Mouse (Mus musculus): Measurements from ENCODE around the gene H2-Oa. TPM values are rescaled to one million over a fixed set of nuclear protein-coding genes. Genes with fewer than 3 reads are reported as not detected.

H2-Oa gene
- total RNA-seq, 2 experiments from 2014 or later, result 0.47 TPM; not detected in 1

GRCm38 (mm10) chr17:34118113-34118872 lies 26.2 kb downstream of the H2-Oa start:
- peak overlapping the region; percentile 90 for H3K4me3 ChIP-seq
- TF ChIP-seq CTCF (IDR thresholded peaks at IDR 0.05), result no peak
- intact Hi-C loops (cut with DNase I), result loop anchor here (2.0 kb wide), 1 partner anchor 85 kb away; no protein-coding TSS in a partner anchor
- peak; percentile 54 to 59 for DNase-seq (ENCODE audit: extremely low spot score in 1 of 2, low spot score in 2 of 2)
- peak overlapping the region; percentile 84 for H3K27ac ChIP-seq

- intact Hi-C loops (cut with DNase I), result loop anchor here (2.0 kb wide), 1 partner anchor 86 kb away; no protein-coding TSS in a partner anchor
- Histone ChIP-seq H3K4me3 (peak overlapping the region; percentile 90), H3K27ac (peak overlapping the region; percentile 84)
- DNase-seq (ENCODE audit: extremely low spot score in 1 of 2, low spot score in 2 of 2), result no peak
- no peak for TF ChIP-seq CTCF (IDR thresholded peaks at IDR 0.05)
These were observed 26.7 kb downstream of the H2-Oa start for GRCm38 (mm10) chr17:34118873-34119248.

- DNase-seq (ENCODE audit: extremely low spot score in 1 of 2, low spot score in 2 of 2), result peak; percentile 99
- peak within 1 kb of the TSS; percentile 100 for H3K27ac ChIP-seq
- intact Hi-C loops (cut with DNase I), result loop anchor here (2.0 to 10.0 kb wide), 3 partner anchors 87 to 775 kb away; partner anchors contain the start of genes C2, Ehmt2 and Gpsm3
- no peak; the same call in 1 of the 2 replicates for TF ChIP-seq CTCF (IDR thresholded peaks at IDR 0.05)
- H3K4me3 ChIP-seq, result peak within 1 kb of the TSS; percentile 90
These were observed 27.4 kb downstream of the H2-Oa start, which contains the start of gene H2-DMa for GRCm38 (mm10) chr17:34119249-34120179. Gene H2-DMa (plus strand): TSS chr17:34119541.

GRCm38 (mm10) chr17:34120180-34120723 lies 28.1 kb downstream of the H2-Oa start:
- DNase-seq (ENCODE audit: extremely low spot score in 1 of 2, low spot score in 2 of 2), result peak; percentile 84 to 88
- Histone ChIP-seq H3K4me3 (peak overlapping the region; percentile 81), H3K27ac (peak overlapping the region; percentile 100)
- TF ChIP-seq CTCF (IDR thresholded peaks at IDR 0.05), result no peak
- intact Hi-C loops (cut with DNase I), result loop anchor here (5.0 to 10.0 kb wide), 2 partner anchors 467 to 775 kb away; partner anchors contain the start of genes C2, Ehmt2 and Gpsm3

- intact Hi-C loops (cut with DNase I), result loop anchor here (5.0 to 10.0 kb wide), 2 partner anchors 467 to 774 kb away; partner anchors contain the start of genes C2, Ehmt2 and Gpsm3
- TF ChIP-seq CTCF (IDR thresholded peaks at IDR 0.05), result peak; percentile 31
- Histone ChIP-seq H3K4me3 (peak overlapping the region; percentile 81), H3K27ac (peak overlapping the region; percentile 100)
- DNase-seq (ENCODE audit: extremely low spot score in 1 of 2, low spot score in 2 of 2), result peak; percentile 74 to 78
These were observed 28.7 kb downstream of the H2-Oa start for GRCm38 (mm10) chr17:34120814-34121171.

- intact Hi-C loops (cut with DNase I), result loop anchor here (5.0 to 10.0 kb wide), 2 partner anchors 466 to 773 kb away; partner anchors contain the start of genes C2, Ehmt2 and Gpsm3
These were observed 29.2 kb downstream of the H2-Oa start for GRCm38 (mm10) chr17:34121172-34121878.

GRCm38 (mm10) chr17:34121879-34122187 lies 29.7 kb downstream of the H2-Oa start:
- no peak for TF ChIP-seq CTCF (IDR thresholded peaks at IDR 0.05)
- DNase-seq (ENCODE audit: extremely low spot score in 1 of 2, low spot score in 2 of 2), result peak in 1 of 2 experiments; percentile 61
- Histone ChIP-seq H3K27ac (peak overlapping the region; percentile 100), H3K4me3 (peak overlapping the region; percentile 81)
- intact Hi-C loops (cut with DNase I), result loop anchor here (5.0 to 10.0 kb wide), 2 partner anchors 465 to 773 kb away; partner anchors contain the start of genes C2, Ehmt2 and Gpsm3

More at GRCm38 (mm10) chr17:34121172-34121878, 29.2 kb downstream of the H2-Oa start:
- DNase-seq (ENCODE audit: extremely low spot score in 1 of 2, low spot score in 2 of 2), result peak; percentile 88
- H3K27ac ChIP-seq, result peak overlapping the region; percentile 100
- H3K4me3 ChIP-seq, result peak overlapping the region; percentile 81
- no peak for TF ChIP-seq CTCF (IDR thresholded peaks at IDR 0.05)

GRCm38 (mm10) chr17:34122188-34122984 lies 30.2 kb downstream of the H2-Oa start, which contains the start of gene Brd2:
Gene Brd2 (minus strand): TSS chr17:34122634.
- Histone ChIP-seq H3K4me3 (peak within 1 kb of the TSS; percentile 81), H3K27ac (peak within 1 kb of the TSS; percentile 100)
- intact Hi-C loops (cut with DNase I), result loop anchor here (5.0 to 10.0 kb wide), 2 partner anchors 465 to 772 kb away; partner anchors contain the start of genes C2, Ehmt2 and Gpsm3
- TF ChIP-seq CTCF (IDR thresholded peaks at IDR 0.05), result peak; percentile 18
- DNase-seq (ENCODE audit: extremely low spot score in 1 of 2, low spot score in 2 of 2), result peak; percentile 97

- TF ChIP-seq CTCF (IDR thresholded peaks at IDR 0.05), result no peak
- intact Hi-C loops (cut with DNase I), result loop anchor here (5.0 to 10.0 kb wide), 2 partner anchors 464 to 772 kb away; partner anchors contain the start of genes C2, Ehmt2 and Gpsm3
- DNase-seq (ENCODE audit: extremely low spot score in 1 of 2, low spot score in 2 of 2), result no peak
- Histone ChIP-seq H3K4me3 (peak overlapping the region; percentile 81), H3K27ac (peak overlapping the region; percentile 100)
These were observed 31.0 kb downstream of the H2-Oa start for GRCm38 (mm10) chr17:34123111-34123510.

All from left cerebral cortex, adult 2 months (tissue).